Mouse (Mus musculus) adrenal gland, postnatal 14 days (tissue): ENCODE measurements around the gene Mark4. TPM values are rescaled to one million over a fixed set of nuclear protein-coding genes. Genes with fewer than 3 reads are reported as not detected.
A peak's percentile ranks its signal among the peaks of the same experiment; 100 is the strongest.

ENCODE experiments used
- DNase-seq: peaks from one replicate; pipeline ENCODE4 v3.0.0; 2021; ENCODE audit warnings: mixed read lengths
- total RNA-seq: library from RNA; stranded (reverse); gene quantifications from 2 replicates; pipeline ENCODE4 v1.2.3, GENCODE M21; 2021

The Mark4 gene
- total RNA-seq, 1 experiment from 2014 or later: 45.2 TPM

- no peak for DNase-seq
Observed at GRCm38 (mm10) chr7:19437048-19437447, 21.6 kb downstream of the Mark4 start.

DNA sequence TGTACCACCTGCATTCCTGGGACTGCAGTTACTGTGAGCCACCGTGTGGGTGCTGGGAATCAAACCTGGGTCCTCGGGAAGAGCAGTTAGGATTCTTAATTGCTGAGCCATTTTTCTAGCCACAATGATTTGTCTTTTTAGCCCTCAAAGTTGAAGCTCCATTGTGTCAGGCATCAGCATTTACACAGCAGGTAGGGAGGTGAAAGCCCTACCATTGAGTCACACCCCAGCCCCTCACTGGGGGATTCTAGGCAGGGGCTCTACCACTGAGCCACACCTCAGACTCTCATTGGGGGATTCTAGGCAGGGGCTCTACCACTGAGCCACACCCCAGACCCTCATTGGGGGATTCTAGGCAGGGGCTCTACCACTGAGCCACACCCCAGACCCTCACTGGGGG lies 22.3 kb downstream of the Mark4 start:
- DNase-seq: no peak

- no peak for DNase-seq
Observed at GRCm38 (mm10) chr7:19432475-19432874, 26.1 kb downstream of the Mark4 start.

- DNase-seq: no peak
Observed at GRCm38 (mm10) chr7:19430402-19430801, 28.2 kb downstream of the Mark4 start.

GRCm38 (mm10) chr7:19429726-19430125 lies 28.9 kb downstream of the Mark4 start:
- DNase-seq: no peak

- no peak for DNase-seq
Observed at GRCm38 (mm10) chr7:19427999-19428650, 30.5 kb downstream of the Mark4 start.

- no peak for DNase-seq
Observed at GRCm38 (mm10) chr7:19426888-19427287, 31.7 kb downstream of the Mark4 start.

DNA sequence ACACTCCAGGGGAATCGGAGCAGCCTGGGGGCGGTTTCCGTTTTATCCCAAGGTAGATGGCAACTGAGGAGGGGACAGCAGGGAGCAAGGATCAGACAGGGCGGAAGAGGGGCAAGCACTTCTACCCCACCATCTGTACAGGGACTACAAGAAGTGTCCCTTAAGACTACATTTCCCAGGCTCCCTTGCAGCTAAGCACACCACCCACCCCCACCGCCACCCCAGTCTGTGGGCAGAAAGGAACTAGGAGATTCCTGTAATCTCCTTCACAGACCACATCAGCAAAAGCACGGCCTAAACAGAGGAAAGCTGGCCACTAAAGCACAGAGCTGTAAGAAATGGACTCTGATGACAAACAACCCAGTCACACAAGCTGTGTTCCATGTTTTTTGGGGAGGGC lies 32.3 kb downstream of the Mark4 start:
- no peak for DNase-seq

- no peak for DNase-seq
Observed at GRCm38 (mm10) chr7:19424051-19424450, 34.6 kb downstream of the Mark4 start.

DNA sequence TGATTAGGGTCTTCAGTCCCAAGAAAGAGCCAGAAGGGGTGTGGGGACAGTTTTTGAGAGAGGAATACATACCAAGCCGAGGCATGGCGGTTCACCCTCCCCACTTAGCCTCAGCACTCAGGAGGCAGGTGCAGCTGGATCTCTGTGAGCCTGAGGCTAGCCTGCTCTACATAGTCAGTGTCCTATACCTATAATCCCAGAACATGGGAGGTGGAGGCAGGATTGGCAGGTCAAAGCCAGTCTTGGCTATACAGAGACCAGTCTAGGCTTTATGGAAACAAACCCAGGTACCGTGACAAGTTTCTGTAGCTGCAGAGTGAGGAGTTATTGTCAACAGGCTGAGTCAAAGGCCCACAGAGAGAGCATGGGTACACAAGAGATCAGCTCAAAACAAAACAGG lies 35.5 kb downstream of the Mark4 start:
- DNase-seq: no peak

- peak; percentile 95 for DNase-seq
Observed at GRCm38 (mm10) chr7:19420821-19421636, 37.6 kb downstream of the Mark4 start.

DNA sequence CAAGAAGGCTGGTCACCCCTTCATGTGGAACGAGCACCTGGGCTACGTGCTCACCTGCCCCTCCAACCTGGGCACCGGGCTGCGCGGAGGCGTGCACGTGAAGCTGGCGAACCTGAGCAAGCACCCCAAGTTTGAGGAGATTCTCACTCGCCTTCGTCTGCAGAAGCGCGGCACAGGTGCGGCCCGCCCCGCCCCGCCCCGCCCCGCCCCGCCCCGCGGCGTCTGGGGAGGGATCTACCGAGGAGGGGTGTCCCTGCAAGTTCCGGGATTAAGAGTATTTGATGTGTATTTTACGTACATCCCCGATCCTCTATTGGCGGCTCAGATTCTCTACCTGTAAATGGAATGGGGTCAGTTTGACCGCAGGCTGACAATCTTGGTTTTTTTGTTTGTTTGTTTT lies 38.5 kb downstream of the Mark4 start:
- no peak for DNase-seq

GRCm38 (mm10) chr7:19416590-19416989 lies 42.0 kb downstream of the Mark4 start:
- DNase-seq: no peak

- DNase-seq: no peak
Observed at GRCm38 (mm10) chr7:19413525-19413924, 45.1 kb downstream of the Mark4 start.

DNA sequence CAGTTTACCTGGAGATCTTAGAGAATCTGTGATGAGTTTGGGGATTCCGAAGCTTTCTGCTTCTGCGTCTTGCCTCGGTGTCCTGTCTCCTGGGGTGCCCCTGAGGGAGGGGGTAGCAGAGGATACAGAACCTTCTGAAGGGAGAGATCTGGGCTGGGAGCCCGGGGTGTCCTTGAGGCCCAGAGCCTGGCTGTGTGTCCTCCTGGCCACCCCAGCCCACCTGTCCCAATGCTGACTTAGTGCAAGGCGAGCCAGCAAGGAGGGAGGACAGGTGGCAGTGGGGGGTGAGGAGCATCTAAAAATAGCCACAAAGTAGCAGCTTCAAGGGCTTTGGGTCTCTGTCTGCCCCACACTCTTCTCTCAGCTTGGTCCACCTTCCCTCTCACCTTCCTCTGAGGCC lies 46.8 kb downstream of the Mark4 start:
- peak; percentile 32 for DNase-seq

DNA sequence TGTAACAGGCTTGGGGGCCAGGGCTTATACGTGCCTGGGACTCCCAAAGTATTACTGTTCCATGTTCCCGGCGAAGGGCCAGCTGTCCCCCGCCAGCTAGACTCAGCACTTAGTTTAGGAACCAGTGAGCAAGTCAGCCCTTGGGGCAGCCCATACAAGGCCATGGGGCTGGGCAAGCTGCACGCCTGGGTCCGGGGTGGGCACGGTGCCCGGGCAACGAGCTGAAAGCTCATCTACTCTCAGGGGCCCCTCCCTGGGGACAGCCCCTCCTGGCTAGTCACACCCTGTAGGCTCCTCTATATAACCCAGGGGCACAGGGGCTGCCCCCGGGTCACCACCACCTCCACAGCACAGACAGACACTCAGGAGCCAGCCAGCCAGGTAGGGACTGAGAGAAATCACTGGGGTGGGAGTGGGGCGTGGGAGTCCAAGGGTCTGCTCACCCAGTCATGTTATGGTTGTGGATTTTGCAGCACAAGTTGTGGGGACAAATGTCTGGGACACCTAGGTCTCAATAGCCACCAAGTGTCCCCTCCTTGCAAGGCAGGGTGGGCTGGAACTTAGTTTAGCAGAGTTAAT lies 47.8 kb downstream of the Mark4 start:
- peak; percentile 86 for DNase-seq

DNA sequence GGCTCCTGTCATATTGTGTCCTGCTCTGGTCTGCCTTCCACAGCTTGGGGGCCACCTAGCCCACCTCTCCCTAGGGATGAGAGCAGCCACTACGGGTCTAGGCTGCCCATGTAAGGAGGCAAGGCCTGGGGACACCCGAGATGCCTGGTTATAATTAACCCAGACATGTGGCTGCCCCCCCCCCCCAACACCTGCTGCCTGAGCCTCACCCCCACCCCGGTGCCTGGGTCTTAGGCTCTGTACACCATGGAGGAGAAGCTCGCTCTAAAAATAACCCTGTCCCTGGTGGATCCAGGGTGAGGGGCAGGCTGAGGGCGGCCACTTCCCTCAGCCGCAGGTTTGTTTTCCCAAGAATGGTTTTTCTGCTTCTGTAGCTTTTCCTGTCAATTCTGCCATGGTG lies 48.9 kb downstream of the Mark4 start:
- no peak for DNase-seq

DNA sequence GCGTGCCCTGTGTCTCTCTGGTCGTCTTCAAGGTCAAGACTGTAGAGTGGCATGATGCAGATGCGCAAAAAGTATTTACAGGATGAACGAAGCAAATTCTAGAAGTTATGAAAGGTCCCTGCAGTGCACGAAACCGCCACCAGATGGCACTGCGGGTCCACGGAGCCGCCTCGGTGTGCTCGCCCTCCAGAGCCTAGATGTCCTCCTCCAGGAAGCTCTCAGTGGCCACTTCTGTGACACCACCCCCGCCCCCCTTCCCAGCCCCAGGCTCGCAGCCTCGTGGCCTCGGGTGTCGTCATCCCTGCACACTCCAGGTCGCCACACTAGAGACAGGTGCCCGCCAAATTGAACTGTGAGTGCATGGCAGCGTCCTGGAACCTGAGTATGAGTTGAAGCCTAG lies 53.2 kb downstream of the Mark4 start:
- peak; percentile 88 for DNase-seq

GRCm38 (mm10) chr7:19404476-19404875 lies 54.1 kb downstream of the Mark4 start, which contains the start of gene Ckm:
Gene Ckm, plus strand, starts transcription at chr7:19404776.
- no peak for DNase-seq

DNA sequence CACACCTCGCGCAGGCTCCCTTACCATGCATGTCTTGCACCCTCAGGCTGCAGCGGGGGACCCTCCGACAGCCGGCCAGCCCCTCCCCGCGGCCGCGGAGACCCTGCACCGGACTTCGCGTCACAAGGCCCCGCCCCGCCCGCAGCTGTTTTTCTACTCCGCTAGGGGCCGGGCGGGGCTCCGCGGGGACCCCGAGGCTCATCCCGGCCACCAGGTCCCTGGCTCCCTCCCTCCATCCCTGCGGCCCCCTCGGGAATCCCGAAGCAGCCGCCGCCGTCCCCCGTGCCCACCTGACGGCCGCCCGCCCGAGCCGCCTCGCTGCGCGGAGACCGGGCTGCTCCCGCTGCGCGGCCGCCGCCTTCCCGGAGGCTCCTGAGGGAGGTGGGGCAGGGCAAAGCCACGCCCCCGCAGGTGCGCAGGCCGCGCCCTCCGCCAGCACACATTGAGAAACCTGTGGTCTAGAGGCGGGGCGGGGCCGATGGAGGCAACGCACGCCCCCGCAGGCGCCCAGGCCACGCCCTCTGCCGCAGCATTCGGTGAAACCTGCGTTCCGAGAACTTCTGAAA lies 54.8 kb downstream of the Mark4 start, which contains the start of gene Klc3:
Gene Klc3, minus strand, starts transcription at position 374 of the 566 bp plus-strand sequence.
- peak; percentile 58 for DNase-seq

DNA sequence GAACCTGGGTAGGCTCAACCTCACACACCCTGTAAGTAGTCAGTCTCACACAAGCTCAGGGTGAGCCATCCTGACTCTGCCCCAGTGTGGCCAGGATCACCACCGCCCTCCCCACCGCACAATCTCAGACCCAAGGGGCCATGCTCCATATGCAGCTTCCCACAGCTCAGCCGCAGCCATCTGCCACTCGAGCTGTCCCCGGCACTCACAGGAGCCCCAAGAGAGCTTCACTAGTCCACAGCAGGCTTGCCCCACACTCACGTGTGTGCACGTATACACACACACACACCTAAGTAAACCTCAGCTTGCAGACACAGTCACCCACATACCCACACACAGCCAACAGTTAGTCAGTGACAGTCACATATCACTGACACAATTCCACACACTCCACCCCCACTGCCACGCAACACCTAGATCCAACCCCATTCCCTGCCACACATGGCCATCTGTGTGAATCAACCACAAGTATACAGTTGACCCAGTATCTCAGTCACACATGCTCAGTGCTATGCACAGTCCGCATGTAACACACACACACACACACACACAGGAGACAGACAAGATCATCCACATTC lies 56.0 kb downstream of the Mark4 start:
- no peak for DNase-seq

DNA sequence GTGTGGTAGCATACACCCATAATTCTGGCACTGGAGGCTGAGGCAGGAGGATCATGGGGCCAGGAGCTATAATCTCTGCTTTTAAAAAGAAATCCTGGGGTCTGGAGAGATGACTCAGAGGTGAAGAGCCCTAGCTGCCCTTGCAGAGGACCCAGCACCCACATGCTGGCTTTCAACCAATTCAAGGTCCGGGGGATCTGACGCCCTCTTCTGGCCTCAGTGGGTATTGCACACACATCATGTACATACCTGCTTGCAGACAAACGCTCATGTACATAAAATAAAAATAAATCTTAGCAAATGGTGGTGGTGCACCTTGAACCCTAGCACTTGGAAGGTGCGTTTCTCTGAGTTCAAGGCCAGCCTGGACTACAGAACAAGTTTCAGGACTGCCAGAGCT lies 57.7 kb downstream of the Mark4 start:
- no peak for DNase-seq
